Mouse (Mus musculus): Measurements from ENCODE around the gene Il10.
A peak's percentile ranks its signal among the peaks of the same experiment; 100 is the strongest.
"Not testable (repeated sequence)": the region's sequence is repeated elsewhere in the genome, so short reads cannot be mapped to it uniquely, and the experiment has no call there.

Il10 gene

GRCm38 (mm10) chr1:131020425-131021310 lies 1.0 kb downstream of the Il10 start:
- no peak for DNase-seq (ENCODE audit: low read depth)

- DNase-seq (ENCODE audit: low read depth) = no peak
These were observed 1.8 kb downstream of the Il10 start for GRCm38 (mm10) chr1:131021438-131021837.

GRCm38 (mm10) chr1:131021900-131022590 lies 2.4 kb downstream of the Il10 start:
- DNase-seq (ENCODE audit: low read depth) = no peak

- DNase-seq (ENCODE audit: low read depth) = no peak
These were observed 3.1 kb downstream of the Il10 start for GRCm38 (mm10) chr1:131022591-131023249.

- DNase-seq (ENCODE audit: low read depth) = not testable (repeated sequence)
These were observed 3.7 kb downstream of the Il10 start for GRCm38 (mm10) chr1:131023250-131023858.

GRCm38 (mm10) chr1:131024900-131025842 lies 5.5 kb downstream of the Il10 start:
- no peak for DNase-seq (ENCODE audit: low read depth)

GRCm38 (mm10) chr1:131025843-131026190 lies 6.2 kb downstream of the Il10 start:
- DNase-seq (ENCODE audit: low read depth) = no peak

- DNase-seq (ENCODE audit: low read depth) = no peak
These were observed 9.6 kb downstream of the Il10 start for GRCm38 (mm10) chr1:131029215-131029614.

- peak; percentile 61 for DNase-seq (ENCODE audit: low read depth)
These were observed 10.6 kb downstream of the Il10 start for GRCm38 (mm10) chr1:131030261-131030660.

- DNase-seq (ENCODE audit: low read depth) = no peak
These were observed 11.6 kb downstream of the Il10 start for GRCm38 (mm10) chr1:131031267-131031666.

- DNase-seq (ENCODE audit: low read depth) = peak; percentile 43
These were observed 18.4 kb downstream of the Il10 start for GRCm38 (mm10) chr1:131038001-131038400.

GRCm38 (mm10) chr1:131038415-131039017 lies 18.9 kb downstream of the Il10 start:
- no peak for DNase-seq (ENCODE audit: low read depth)

GRCm38 (mm10) chr1:131039479-131039878 lies 19.8 kb downstream of the Il10 start:
- DNase-seq (ENCODE audit: low read depth) = no peak

GRCm38 (mm10) chr1:131042263-131042662 lies 22.6 kb downstream of the Il10 start:
- no peak for DNase-seq (ENCODE audit: low read depth)

- DNase-seq (ENCODE audit: low read depth) = peak; percentile 66
These were observed 23.1 kb downstream of the Il10 start for GRCm38 (mm10) chr1:131042721-131043120.

GRCm38 (mm10) chr1:131043636-131044035 lies 24.0 kb downstream of the Il10 start:
- DNase-seq (ENCODE audit: low read depth) = no peak

GRCm38 (mm10) chr1:131045723-131046355 lies 26.2 kb downstream of the Il10 start:
- no peak for DNase-seq (ENCODE audit: low read depth)

GRCm38 (mm10) chr1:131046607-131047006 lies 27.0 kb downstream of the Il10 start:
- no peak for DNase-seq (ENCODE audit: low read depth)

GRCm38 (mm10) chr1:131048121-131048863 lies 28.6 kb downstream of the Il10 start:
- DNase-seq (ENCODE audit: low read depth) = no peak

GRCm38 (mm10) chr1:131048946-131049345 lies 29.3 kb downstream of the Il10 start:
- DNase-seq (ENCODE audit: low read depth) = no peak
